Mouse (Mus musculus): Measurements from ENCODE around the gene Usp38.
"Not testable (repeated sequence)": the region's sequence is repeated elsewhere in the genome, so short reads cannot be mapped to it uniquely, and the experiment has no call there.

Usp38 gene

GRCm38 (mm10) chr8:81014789-81015699 is at the start of gene Usp38:
Usp38 (minus strand) TSS chr8:81014928.
- peak; percentile 99 to 100 for DNase-seq

GRCm38 (mm10) chr8:81062566-81062965 is 47.8 kb upstream of the Usp38 start:
- no peak for DNase-seq

- no peak for DNase-seq
These were observed 47.2 kb upstream of the Usp38 start for GRCm38 (mm10) chr8:81061950-81062349.

- no peak for DNase-seq
These were observed 29.5 kb upstream of the Usp38 start for GRCm38 (mm10) chr8:81044201-81044600.

- DNase-seq, result no peak
These were observed 13.3 kb upstream of the Usp38 start for GRCm38 (mm10) chr8:81027991-81028390.

- not testable (repeated sequence) for DNase-seq
These were observed 2.8 kb upstream of the Usp38 start for GRCm38 (mm10) chr8:81017548-81017947.

GRCm38 (mm10) chr8:81013811-81014530 is 757 bp downstream of the Usp38 start:
- DNase-seq, result no peak

GRCm38 (mm10) chr8:81012699-81013098 is 2.0 kb downstream of the Usp38 start:
- DNase-seq, result no peak

- no peak for DNase-seq
These were observed 2.6 kb downstream of the Usp38 start for GRCm38 (mm10) chr8:81012031-81012560.

- no peak for DNase-seq
These were observed 4.3 kb downstream of the Usp38 start for GRCm38 (mm10) chr8:81010386-81010785.

GRCm38 (mm10) chr8:81005114-81005513 is 9.6 kb downstream of the Usp38 start:
- no peak for DNase-seq

- no peak for DNase-seq
These were observed 18.1 kb downstream of the Usp38 start for GRCm38 (mm10) chr8:80996632-80997031.

GRCm38 (mm10) chr8:80991937-80992336 is 22.8 kb downstream of the Usp38 start:
- peak in 1 of 2 experiments; percentile 51 for DNase-seq

- peak; percentile 75 to 86 for DNase-seq
These were observed 31.9 kb downstream of the Usp38 start for GRCm38 (mm10) chr8:80982829-80983228.

GRCm38 (mm10) chr8:80981696-80982095 is 33.0 kb downstream of the Usp38 start:
- DNase-seq, result peak in 1 of 2 experiments; percentile 18

GRCm38 (mm10) chr8:80980063-80980462 is 34.7 kb downstream of the Usp38 start:
- no peak for DNase-seq

GRCm38 (mm10) chr8:80977231-80977630 is 37.5 kb downstream of the Usp38 start:
- DNase-seq, result no peak

- DNase-seq, result no peak
These were observed 43.6 kb downstream of the Usp38 start for GRCm38 (mm10) chr8:80971150-80971549.

- no peak for DNase-seq
These were observed 44.6 kb downstream of the Usp38 start for GRCm38 (mm10) chr8:80970000-80970685.

- no peak for DNase-seq
These were observed 45.3 kb downstream of the Usp38 start for GRCm38 (mm10) chr8:80969423-80969822.

GRCm38 (mm10) chr8:80963095-80963494 is 51.6 kb downstream of the Usp38 start:
- DNase-seq, result no peak

- no peak for DNase-seq
These were observed 52.1 kb downstream of the Usp38 start for GRCm38 (mm10) chr8:80962592-80962983.
